Mouse (Mus musculus) kidney, adult 10 weeks (tissue): ENCODE results near the gene Ubald1. TPM values are rescaled to one million over a fixed set of nuclear protein-coding genes. Genes with fewer than 3 reads are reported as not detected.

ENCODE experiments used
- polyA plus RNA-seq: library from polyadenylated mRNA; stranded (reverse); fragments of 350-450 nt; fragmentation: Illumina TruSeq; extraction: RNeasy Lipid Tissue Mini Kit (QIAGEN cat#74804); gene quantifications from one replicate; pipeline ENCODE4 v1.2.3, GENCODE M21; 2014; ENCODE audit warnings: low read depth, low replicate concordance

The Ubald1 gene
- 0.77 TPM for polyA plus RNA-seq

GRCm38 (mm10) chr16:4880136-4880825 lies at the start of gene Ubald1:
Ubald1 (minus strand) TSS chr16:4880315.

GRCm38 (mm10) chr16:4885760-4886689 lies 5.9 kb upstream of the Ubald1 start, which contains the start of gene Mgrn1:
Mgrn1 (plus strand) TSS chr16:4886249.

GRCm38 (mm10) chr16:4835191-4835590 lies 44.9 kb downstream of the Ubald1 start, which contains the start of gene 4930562C15Rik:
4930562C15Rik (plus strand) TSS chr16:4835416.

Other genes with a start within 250 kb of the Ubald1 start
- 2.0 TPM for gene Vasn, start 240.4 kb downstream of the Ubald1 start, polyA plus RNA-seq
- 57.5 TPM for gene Dnaja3, start 240.3 kb downstream of the Ubald1 start, polyA plus RNA-seq
- 0.93 TPM for gene Coro7, start 200.5 kb downstream of the Ubald1 start, polyA plus RNA-seq
- gene Nmral1, start 161.0 kb downstream of the Ubald1 start, polyA plus RNA-seq = not detected
- gene Hmox2, start 154.0 kb downstream of the Ubald1 start, polyA plus RNA-seq = 79.2 TPM
- gene Cdip1, start 90.0 kb downstream of the Ubald1 start, polyA plus RNA-seq = 36.3 TPM
- gene 4930562C15Rik, start 44.9 kb downstream of the Ubald1 start, polyA plus RNA-seq = not detected
- gene Mgrn1, start 5.9 kb upstream of the Ubald1 start, polyA plus RNA-seq = 11.9 TPM
- 7.2 TPM for gene Nudt16l1, start 58.4 kb upstream of the Ubald1 start, polyA plus RNA-seq
- gene Anks3, start 83.9 kb upstream of the Ubald1 start, polyA plus RNA-seq = 4.9 TPM
- not detected for gene Sept12, start 117.5 kb upstream of the Ubald1 start, polyA plus RNA-seq
- gene Smim22, start 127.0 kb upstream of the Ubald1 start, polyA plus RNA-seq = not detected
- gene Rogdi, start 133.2 kb upstream of the Ubald1 start, polyA plus RNA-seq = 1.3 TPM
- 82.7 TPM for gene Glyr1, start 169.5 kb upstream of the Ubald1 start, polyA plus RNA-seq
- gene Ubn1, start 169.7 kb upstream of the Ubald1 start, polyA plus RNA-seq = 19.7 TPM